Mouse (Mus musculus) megakaryocyte, embryonic 14.5 days (primary cell): Measurements from ENCODE around the gene As3mt.

ENCODE experiments used
- FLI1 ChIP-seq: IDR thresholded peaks from 2 replicates; pipeline ENCODE4 v1.6.1; 2012; ENCODE audit warnings: low read length, inconsistent platforms, mixed read lengths
- GATA1 ChIP-seq: IDR thresholded peaks from 3 replicates; pipeline ENCODE4 v1.6.1; 2012; ENCODE audit warnings: mixed read lengths, low read length, inconsistent platforms, borderline replicate concordance

DNA sequence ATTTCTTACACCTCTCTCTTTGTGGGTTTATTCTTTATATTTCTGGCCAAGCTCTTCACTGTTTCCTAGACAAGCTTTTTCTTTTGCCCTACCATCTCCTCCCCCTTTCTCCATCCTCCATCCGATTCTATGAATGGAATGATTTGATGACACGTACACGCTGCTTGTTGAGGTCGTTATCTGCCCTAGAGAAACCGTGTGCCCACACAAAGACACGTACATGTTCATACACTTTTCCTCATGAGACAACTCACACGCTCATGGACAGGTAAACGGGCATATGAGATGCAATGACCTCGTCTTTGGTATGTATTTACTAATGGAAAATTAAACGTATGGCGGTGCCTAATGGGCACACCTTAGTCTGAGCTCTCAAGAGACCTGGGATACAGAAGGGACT is 16.9 kb upstream of the As3mt start:
- no peak for TF ChIP-seq GATA1
- TF ChIP-seq FLI1, result no peak
